Mouse (Mus musculus) midbrain, embryonic 10.5 days (tissue): ENCODE measurements at regions not wholly inside any gene's neighbourhood (a gene's known extent, or its start where the extent isn't known, plus 50 kb on each side); places are given as distances from the start of the nearest gene placed in this dataset.
"Not testable (repeated sequence)": the region's sequence is repeated elsewhere in the genome, so short reads cannot be mapped to it uniquely, and the experiment has no call there.

Experiments
- DNase-seq: peaks from one replicate; pipeline ENCODE4 v3.0.0-alpha.2; 2017; ENCODE audit warnings: low spot score
- H3K27ac ChIP-seq: fragments of 300-500 bp; sonication (generic); replicated peaks from 2 replicates; pipeline ENCODE4 v1.5.1; 2016; ENCODE audit warnings: mild to moderate bottlenecking
- H3K27me3 ChIP-seq: fragments of 300-500 bp; sonication (generic); 2 replicates; pipeline ENCODE4 v1.6.1; 2016; ENCODE audit warnings: low read depth, mild to moderate bottlenecking; ENCODE audit not compliant: poor library complexity, severe bottlenecking
- H3K36me3 ChIP-seq: fragments of 300-500 bp; sonication (generic); 2 replicates; pipeline ENCODE4 v1.6.1; 2016; ENCODE audit warnings: mild to moderate bottlenecking, moderate library complexity
- H3K4me1 ChIP-seq: fragments of 300-500 bp; sonication (generic); 2 replicates; pipeline ENCODE4 v1.6.1; 2016
- H3K4me3 ChIP-seq: fragments of 300-500 bp; sonication (generic); 2 replicates; pipeline ENCODE4 v1.5.1; 2016; ENCODE audit warnings: mild to moderate bottlenecking, moderate library complexity
- H3K9me3 ChIP-seq: fragments of 300-500 bp; sonication (generic); replicated peaks from 2 replicates; pipeline ENCODE4 v1.6.1; 2016; ENCODE audit warnings: mild to moderate bottlenecking
- WGBS: fragments of 180-500 bp; shearing (Covaris S2); methylation state at CpG from one replicate; pipeline ENCODE4 v1.1.7; 2016; 5-methylcytosine and 5-hydroxymethylcytosine counted together

GRCm38 (mm10) chr14:60556541-60556940 is 77.3 kb upstream of the Spata13 start:
- peaks cover under 1% of the 10 kb centered on the region for H3K36me3 ChIP-seq
- 91% methylated on average over 5 of the region's 5 CpGs for WGBS
- H3K27me3 ChIP-seq: no peaks in the 10 kb centered on the region
- H3K9me3 ChIP-seq: no peaks in the 10 kb centered on the region
- H3K4me1 ChIP-seq: peaks cover 58% of the 10 kb centered on the region
- H3K4me3 ChIP-seq: no peak overlapping the region
- H3K27ac ChIP-seq: peak overlapping the region; percentile 93
- no peak for DNase-seq

GRCm38 (mm10) chr14:60557020-60557419 is 76.8 kb upstream of the Spata13 start:
- no peaks in the 10 kb centered on the region; the same call in none of the 2 replicates for H3K36me3 ChIP-seq
- peaks cover 58% of the 10 kb centered on the region for H3K4me1 ChIP-seq
- H3K27ac ChIP-seq: peak overlapping the region; percentile 93
- H3K4me3 ChIP-seq: no peak overlapping the region
- 70% methylated on average over 4 of the region's 4 CpGs for WGBS
- no peaks in the 10 kb centered on the region for H3K9me3 ChIP-seq
- no peaks in the 10 kb centered on the region for H3K27me3 ChIP-seq
- DNase-seq: no peak

- Histone ChIP-seq H3K4me1 (peaks cover 37% of the 10 kb centered on the region), H3K27ac (no peak overlapping the region), H3K36me3 (peaks cover 4% of the 10 kb centered on the region), H3K9me3 (no peaks in the 10 kb centered on the region; the same call in 1 of the 2 replicates), H3K4me3 (no peak overlapping the region), H3K27me3 (no peaks in the 10 kb centered on the region)
- no peak for DNase-seq
- 74% methylated on average over 5 of the region's 5 CpGs for WGBS
Observed at GRCm38 (mm10) chr14:60559376-60559775, 74.4 kb upstream of the Spata13 start.

- H3K9me3 ChIP-seq: no peaks in the 10 kb centered on the region; the same call in 1 of the 2 replicates
- H3K27me3 ChIP-seq: no peaks in the 10 kb centered on the region
- 0 out of 2 replicates have a peak overlapping the region, but pooled peaks have one; percentile 23 for H3K27ac ChIP-seq
- peaks cover 31% of the 10 kb centered on the region for H3K4me1 ChIP-seq
- H3K4me3 ChIP-seq: no peak overlapping the region
- peak; percentile 39 for DNase-seq
- H3K36me3 ChIP-seq: peaks cover 4% of the 10 kb centered on the region
- 75% methylated on average over 13 of the region's 13 CpGs for WGBS
Observed at GRCm38 (mm10) chr14:60559826-60560529, 73.8 kb upstream of the Spata13 start.

GRCm38 (mm10) chr14:60576281-60576680 is 57.5 kb upstream of the Spata13 start:
- Histone ChIP-seq H3K27me3 (no peaks in the 10 kb centered on the region), H3K36me3 (peaks cover 6% of the 10 kb centered on the region), H3K27ac (no peak overlapping the region), H3K9me3 (0 out of 2 replicates have a peak, but pooled peaks cover 4% of the 10 kb centered on the region), H3K4me1 (no peaks in the 10 kb centered on the region), H3K4me3 (no peak overlapping the region)
- no peak for DNase-seq
- 88% methylated on average over 5 of the region's 5 CpGs for WGBS

- not testable (repeated sequence) for DNase-seq, H3K4me1 ChIP-seq, H3K27ac ChIP-seq, H3K36me3 ChIP-seq, H3K27me3 ChIP-seq, H3K4me3 ChIP-seq
- H3K9me3 ChIP-seq: peaks cover 11% of the 10 kb centered on the region; the same call in 1 of the 2 replicates
Observed at GRCm38 (mm10) chr14:60580131-60580530, 53.7 kb upstream of the Spata13 start.
